Mouse (Mus musculus) MEL (cell line): ENCODE data around the gene Trnau1ap. TPM values are rescaled to one million over a fixed set of nuclear protein-coding genes. Genes with fewer than 3 reads are reported as not detected.

Source experiments
- DNase-seq: peaks from one replicate; pipeline ENCODE4 v3.0.0; 2011; ENCODE audit warnings: low read depth, low spot score
- H3K27ac ChIP-seq: 2 replicates; pipeline ENCODE4 v1.5.1; 2012; ENCODE audit warnings: low read depth, mild to moderate bottlenecking, control low read depth, low read length, moderate library complexity; ENCODE audit not compliant: control insufficient read depth
- H3K27me3 ChIP-seq, 2 experiments: fragments of 150-350 bp in 1 of 2; sonication (generic) in 1 of 2; 2 replicates each; pipeline ENCODE4 v1.6.1; 2012; ENCODE audit warnings: low read length in 2 of 2, mild to moderate bottlenecking in 2 of 2, improper control_type of control experiment in 1 of 2, moderate library complexity in 1 of 2; ENCODE audit not compliant: insufficient read depth in 2 of 2, control insufficient read depth in 1 of 2
- H3K36me3 ChIP-seq, 2 experiments: 2 replicates each; pipeline ENCODE4 v1.6.1; 2012 to 2014; ENCODE audit warnings: low read length in 2 of 2, improper control_type of control experiment in 1 of 2, inconsistent platforms in 1 of 2, mild to moderate bottlenecking in 1 of 2; ENCODE audit not compliant: insufficient read depth in 2 of 2, control insufficient read depth in 1 of 2
- H3K4me1 ChIP-seq, 2 experiments: fragments of 150-350 bp in 1 of 2; sonication (generic) in 1 of 2; 2 replicates each; pipeline ENCODE4 v1.6.1; 2012; ENCODE audit warnings: low read length in 2 of 2, improper control_type of control experiment in 1 of 2, mild to moderate bottlenecking in 1 of 2; ENCODE audit not compliant: insufficient read depth in 2 of 2, control insufficient read depth in 1 of 2
- H3K4me3 ChIP-seq, 2 experiments: fragments of 150-350 bp in 1 of 2; sonication (generic) in 1 of 2; 2 replicates each; pipeline ENCODE4 v1.5.1; 2012; ENCODE audit warnings: low read depth in 2 of 2, low read length in 2 of 2, mild to moderate bottlenecking in 2 of 2, moderate library complexity in 2 of 2, control low read depth in 1 of 2, improper control_type of control experiment in 1 of 2; ENCODE audit not compliant: control insufficient read depth in 1 of 2, insufficient read depth in 1 of 2
- H3K79me2 ChIP-seq: 2 replicates; pipeline ENCODE4 v1.6.1; 2012; ENCODE audit warnings: mild to moderate bottlenecking, low read length, moderate library complexity; ENCODE audit not compliant: control insufficient read depth, poor library complexity, insufficient read depth
- H3K9ac ChIP-seq: 2 replicates; pipeline ENCODE4 v1.6.1; 2012; ENCODE audit warnings: low read depth, mild to moderate bottlenecking, control low read depth, low read length, moderate library complexity; ENCODE audit not compliant: control insufficient read depth, poor library complexity, severe bottlenecking
- H3K9me3 ChIP-seq: fragments of 150-350 bp; sonication (generic); replicated peaks from 2 replicates; pipeline ENCODE4 v1.6.1; 2012; ENCODE audit warnings: mild to moderate bottlenecking, low read length, improper control_type of control experiment, moderate library complexity; ENCODE audit not compliant: insufficient read depth
- CHD2 ChIP-seq: IDR thresholded peaks from 2 replicates; pipeline ENCODE4 v1.6.1; 2011; ENCODE audit warnings: low read length, improper control_type of control experiment
- EP300 ChIP-seq, 2 experiments: IDR thresholded peaks; 2 replicates each; pipeline ENCODE4 v1.6.1; 2011; ENCODE audit warnings: improper control_type of control experiment in 2 of 2, low read length in 2 of 2, low read depth in 1 of 2, mild to moderate bottlenecking in 1 of 2
- ETS1 ChIP-seq: IDR thresholded peaks from 2 replicates; pipeline ENCODE4 v1.6.1; 2012; ENCODE audit warnings: low read depth, mild to moderate bottlenecking, inconsistent platforms, low read length, improper control_type of control experiment, moderate library complexity
- HCFC1 ChIP-seq: IDR thresholded peaks from 2 replicates; pipeline ENCODE4 v1.6.1; 2012; ENCODE audit warnings: low read depth, mild to moderate bottlenecking, inconsistent platforms, low read length, improper control_type of control experiment, moderate library complexity
- JUND ChIP-seq: IDR thresholded peaks from 2 replicates; pipeline ENCODE4 v1.6.1; 2011; ENCODE audit warnings: low read depth, mild to moderate bottlenecking, improper control_type of control experiment, low read length
- KAT2A ChIP-seq: conservative IDR thresholded peaks from 2 replicates; pipeline ENCODE4 v1.6.1; 2012; ENCODE audit warnings: low read depth, low read length, improper control_type of control experiment, inconsistent platforms
- MAFK ChIP-seq: IDR thresholded peaks from 2 replicates; pipeline ENCODE4 v1.6.1; 2011; ENCODE audit warnings: low read depth, mild to moderate bottlenecking, low read length, improper control_type of control experiment, borderline replicate concordance
- MAX ChIP-seq: IDR thresholded peaks from 2 replicates; pipeline ENCODE4 v1.6.1; 2011; ENCODE audit warnings: low read length, improper control_type of control experiment
- MAZ ChIP-seq: IDR thresholded peaks from 2 replicates; pipeline ENCODE4 v1.6.1; 2012; ENCODE audit warnings: low read depth, mild to moderate bottlenecking, inconsistent platforms, low read length, improper control_type of control experiment
- MEF2A ChIP-seq: IDR thresholded peaks from 2 replicates; pipeline ENCODE4 v1.6.1; 2014; ENCODE audit warnings: low read depth, mild to moderate bottlenecking, inconsistent platforms, low read length, improper control_type of control experiment; ENCODE audit not compliant: poor library complexity, insufficient replicate concordance, severe bottlenecking; ENCODE audit errors: extremely low read depth
- NELFE ChIP-seq: IDR thresholded peaks from 2 replicates; pipeline ENCODE4 v1.6.1; 2011; ENCODE audit warnings: low read depth, low read length, improper control_type of control experiment
- POLR2A ChIP-seq, 2 experiments: IDR thresholded peaks; 2 replicates each; pipeline ENCODE4 v1.6.1; 2011 to 2012; ENCODE audit warnings: low read length in 2 of 2, mild to moderate bottlenecking in 2 of 2, control low read depth in 1 of 2, improper control_type of control experiment in 1 of 2, low read depth in 1 of 2, moderate library complexity in 1 of 2; ENCODE audit not compliant: control insufficient read depth in 1 of 2, insufficient read depth in 1 of 2, poor library complexity in 1 of 2
- POLR2AphosphoS2 ChIP-seq: IDR thresholded peaks from 2 replicates; pipeline ENCODE4 v1.6.1; 2011; ENCODE audit warnings: low read length, improper control_type of control experiment
- POLR2AphosphoS5 ChIP-seq: IDR thresholded peaks from 2 replicates; pipeline ENCODE4 v1.6.1; 2012; ENCODE audit warnings: low read depth, borderline replicate concordance, mild to moderate bottlenecking, inconsistent platforms, low read length, moderate library complexity, mixed read lengths
- RCOR1 ChIP-seq: IDR thresholded peaks from 2 replicates; pipeline ENCODE4 v1.6.1; 2012; ENCODE audit warnings: low read depth, mild to moderate bottlenecking, inconsistent platforms, low read length, improper control_type of control experiment
- SIN3A ChIP-seq: IDR thresholded peaks from 2 replicates; pipeline ENCODE4 v1.6.1; 2012; ENCODE audit warnings: low read length, improper control_type of control experiment, inconsistent platforms
- TBP ChIP-seq: IDR thresholded peaks from 2 replicates; pipeline ENCODE4 v1.8.0; 2011; ENCODE audit warnings: low read depth, low read length, improper control_type of control experiment
- UBTF ChIP-seq: IDR thresholded peaks from 2 replicates; pipeline ENCODE4 v1.6.1; 2012; ENCODE audit warnings: low read depth, mild to moderate bottlenecking, inconsistent platforms, low read length, improper control_type of control experiment, moderate library complexity, borderline replicate concordance; ENCODE audit not compliant: insufficient read depth
- ZMIZ1 ChIP-seq: IDR thresholded peaks from 2 replicates; pipeline ENCODE4 v1.6.1; 2012; ENCODE audit warnings: low read depth, mild to moderate bottlenecking, inconsistent platforms, low read length, improper control_type of control experiment, moderate library complexity
- polyA plus RNA-seq, 2 experiments: library from polyadenylated mRNA; stranded (reverse) in 1 of 2; unstranded in 1 of 2; fragments of >175 nt in 1 of 2; fragments of >200 nt in 1 of 2; gene quantifications; 2 replicates each; pipeline versions ENCODE4 v1.2.1 to v1.2.4; 2012; ENCODE audit warnings: low replicate concordance in 2 of 2, low read depth in 1 of 2; ENCODE audit not compliant: insufficient read length in 2 of 2, insufficient read depth in 1 of 2, missing spikeins in 1 of 2
- total RNA-seq: library from RNA; depleted of rRNA; stranded (reverse); fragments of 300-350 nt; gene quantifications from 2 replicates; pipeline ENCODE4 v1.2.3, GENCODE M21; 2012

Trnau1ap gene
- total and polyA plus RNA-seq, 3 experiments: 102 to 117 TPM; not detected in 1

DNA sequence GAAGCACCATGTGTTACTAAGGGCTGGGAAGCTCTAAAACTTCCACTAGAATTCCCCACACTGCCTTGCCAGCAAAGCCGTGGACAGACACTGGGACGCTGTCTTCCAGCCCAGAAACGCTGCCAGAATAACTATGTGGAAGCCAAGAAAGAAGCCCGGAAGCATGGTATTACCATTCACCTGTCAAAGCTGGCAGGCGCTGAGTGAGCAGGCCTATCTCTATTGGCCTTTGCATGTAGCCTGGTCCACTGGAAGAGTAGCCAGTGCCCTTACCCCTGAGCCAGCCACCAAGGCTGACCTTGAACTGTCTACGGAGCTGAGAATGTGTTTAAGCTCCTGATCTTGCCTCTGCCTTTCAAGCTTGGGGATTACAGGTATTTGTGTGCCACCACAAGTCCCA, 27.9 kb downstream of the Trnau1ap start:
- DNase-seq: no peak
- H3K27ac ChIP-seq: no peak overlapping the region
- no peak overlapping the region for H3K4me3 ChIP-seq
- peaks cover 0 to 26% of the 10 kb centered on the region in 2 experiments; a peak in 2 of 4 replicates for H3K4me1 ChIP-seq
- H3K9ac ChIP-seq: no peak overlapping the region
- TF ChIP-seq MAZ (no peak), HCFC1 (no peak)
- H3K27me3 ChIP-seq: no peaks in the 10 kb centered on the region
- no peaks in the 10 kb centered on the region for H3K79me2 ChIP-seq
- peaks cover 0 to 12% of the 10 kb centered on the region in 2 experiments; a peak in 2 of 4 replicates for H3K36me3 ChIP-seq
- no peaks in the 10 kb centered on the region for H3K9me3 ChIP-seq

DNA sequence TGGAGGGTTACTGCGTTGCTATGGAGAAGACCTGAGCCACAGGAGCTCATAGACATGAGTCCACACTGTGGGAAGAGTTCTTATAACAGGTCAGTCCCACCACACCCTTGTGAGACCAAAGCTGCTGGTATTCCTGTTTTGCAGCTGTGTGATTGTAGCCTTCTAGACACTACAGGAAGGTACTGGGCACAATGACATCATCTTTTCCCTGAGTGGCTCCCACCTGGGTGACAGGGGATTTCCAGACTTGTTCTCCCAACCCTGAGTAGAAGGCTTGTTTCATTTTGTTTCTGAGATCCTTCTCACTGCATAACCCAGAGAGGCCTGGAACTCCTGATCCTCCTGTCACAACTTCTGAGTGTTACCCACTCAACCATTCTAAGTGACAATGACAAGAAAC, 29.5 kb downstream of the Trnau1ap start:
- H3K27me3 ChIP-seq: no peaks in the 10 kb centered on the region
- no peak overlapping the region for H3K9ac ChIP-seq
- no peak for DNase-seq
- TF ChIP-seq POLR2A (IDR thresholded peaks at IDR 0.05; ENCODE audit: control insufficient read depth in 1 of 2, insufficient read depth in 1 of 2, low read depth in 1 of 2, low read length in 2 of 2, poor library complexity in 1 of 2): no peak
- TF ChIP-seq ZMIZ1: no peak
- no peak for TF ChIP-seq CHD2
- no peak for TF ChIP-seq MAFK
- TF ChIP-seq MAX: no peak
- no peak for TF ChIP-seq UBTF
- no peak for TF ChIP-seq ETS1
- no peak for TF ChIP-seq POLR2AphosphoS5
- TF ChIP-seq SIN3A: no peak
- TF ChIP-seq KAT2A: no peak
- TF ChIP-seq JUND: no peak
- no peak for TF ChIP-seq EP300 (IDR thresholded peaks at IDR 0.05; ENCODE audit: low read depth in 1 of 2, low read length in 2 of 2)
- no peak for TF ChIP-seq RCOR1
- no peak for TF ChIP-seq NELFE
- no peak for TF ChIP-seq TBP
- no peak for TF ChIP-seq POLR2AphosphoS2
- TF ChIP-seq MEF2A: no peak
- H3K4me1 ChIP-seq: peaks cover 0 to 14% of the 10 kb centered on the region in 2 experiments; a peak in 2 of 4 replicates
- H3K27ac ChIP-seq: no peak overlapping the region
- no peaks in the 10 kb centered on the region for H3K79me2 ChIP-seq
- H3K4me3 ChIP-seq: no peak overlapping the region
- H3K36me3 ChIP-seq: no peaks in the 10 kb centered on the region; a peak in 1 of 4 replicates
- H3K9me3 ChIP-seq: no peaks in the 10 kb centered on the region
